Mouse (Mus musculus) CH12.LX (cell line): ENCODE measurements at regions not wholly inside any gene's neighbourhood (a gene's known extent, or its start where the extent isn't known, plus 50 kb on each side); places are given as distances from the start of the nearest gene placed in this dataset.

Source experiments
- DNase-seq: peaks from one replicate; pipeline ENCODE4 v3.0.0-alpha.2; 2013; ENCODE audit errors: extremely low read depth
- H3K27ac ChIP-seq: 2 replicates; pipeline ENCODE4 v1.5.1; 2012; ENCODE audit warnings: low read depth, mild to moderate bottlenecking, control low read depth, moderate library complexity; ENCODE audit not compliant: insufficient read depth
- H3K27me3 ChIP-seq: replicated peaks from 2 replicates; pipeline ENCODE3; 2012; ENCODE audit warnings: inconsistent platforms
- H3K36me3 ChIP-seq, 2 experiments: replicated peaks in 1 of 2; 2 replicates each; pipeline versions ENCODE3 to v1.6.1; 2012; ENCODE audit warnings: inconsistent platforms in 1 of 2, low read length in 1 of 2, mild to moderate bottlenecking in 1 of 2, mixed read lengths in 1 of 2, moderate library complexity in 1 of 2; ENCODE audit not compliant: control insufficient read depth in 1 of 2, insufficient read depth in 1 of 2
- H3K4me1 ChIP-seq, 2 experiments: 2 replicates each; pipeline ENCODE4 v1.6.1; 2012; ENCODE audit warnings: inconsistent platforms in 1 of 2, moderate library complexity in 1 of 2; ENCODE audit not compliant: insufficient read depth in 2 of 2, control insufficient read depth in 1 of 2
- H3K4me2 ChIP-seq: 2 replicates; pipeline ENCODE4 v1.6.1; 2012; ENCODE audit warnings: low read depth, mild to moderate bottlenecking, control low read depth; ENCODE audit not compliant: poor library complexity, insufficient read depth, severe bottlenecking
- H3K4me3 ChIP-seq, 3 experiments: fragments of 150-350 bp in 1 of 3; sonication (generic) in 1 of 3; replicated peaks in 1 of 3; 2 replicates each; pipeline versions ENCODE3 to v1.5.1; 2011 to 2012; ENCODE audit warnings: low read depth in 2 of 3, low read length in 2 of 3, mild to moderate bottlenecking in 2 of 3, moderate library complexity in 2 of 3, control low read depth in 1 of 3, improper control_type of control experiment in 1 of 3, inconsistent platforms in 1 of 3, mixed read lengths in 1 of 3; ENCODE audit not compliant: poor library complexity in 1 of 3
- H3K79me2 ChIP-seq: replicated peaks from 2 replicates; pipeline ENCODE4 v1.6.1; 2012; ENCODE audit warnings: mild to moderate bottlenecking, moderate library complexity; ENCODE audit not compliant: control insufficient read depth, poor library complexity, insufficient read depth, severe bottlenecking; ENCODE audit errors: extremely low read depth
- H3K9ac ChIP-seq: 2 replicates; pipeline ENCODE4 v1.6.1; 2012; ENCODE audit warnings: low read depth, mild to moderate bottlenecking, control low read depth, moderate library complexity; ENCODE audit not compliant: insufficient read depth
- H3K9me3 ChIP-seq: replicated peaks from 2 replicates; pipeline ENCODE3; 2012; ENCODE audit warnings: low read length, inconsistent platforms, mixed read lengths
- CHD1 ChIP-seq: IDR thresholded peaks from 2 replicates; pipeline ENCODE4 v1.6.1; 2012; ENCODE audit warnings: low read depth, low read length, improper control_type of control experiment, inconsistent platforms
- CTCF ChIP-seq, 2 experiments: IDR thresholded peaks in 1 of 2; conservative IDR thresholded peaks in 1 of 2; 2 replicates each; pipeline ENCODE4 v1.5.1; 2011 to 2012; ENCODE audit warnings: low read depth in 2 of 2, low read length in 2 of 2, improper control_type of control experiment in 1 of 2, inconsistent platforms in 1 of 2, mild to moderate bottlenecking in 1 of 2, moderate library complexity in 1 of 2
- EP300 ChIP-seq: IDR thresholded peaks from 2 replicates; pipeline ENCODE4 v1.6.1; 2011; ENCODE audit warnings: low read length, improper control_type of control experiment
- ETS1 ChIP-seq: conservative IDR thresholded peaks from 2 replicates; pipeline ENCODE4 v1.6.1; 2012; ENCODE audit warnings: low read depth, mild to moderate bottlenecking, inconsistent platforms, low read length, improper control_type of control experiment, moderate library complexity
- GABPA ChIP-seq: IDR thresholded peaks from 2 replicates; pipeline ENCODE4 v1.6.1; 2012; ENCODE audit warnings: low read depth, low read length, improper control_type of control experiment, inconsistent platforms; ENCODE audit not compliant: insufficient replicate concordance
- IRF4 ChIP-seq: IDR thresholded peaks from 2 replicates; pipeline ENCODE4 v1.6.1; 2014; ENCODE audit warnings: low read depth, mild to moderate bottlenecking, inconsistent platforms, low read length, improper control_type of control experiment
- JUN ChIP-seq: IDR thresholded peaks from 2 replicates; pipeline ENCODE4 v1.6.1; 2011; ENCODE audit warnings: low read depth, mild to moderate bottlenecking, low read length, improper control_type of control experiment, moderate library complexity; ENCODE audit not compliant: insufficient read depth
- KAT2A ChIP-seq: IDR thresholded peaks from 2 replicates; pipeline ENCODE4 v1.6.1; 2012; ENCODE audit warnings: low read length, improper control_type of control experiment, inconsistent platforms; ENCODE audit not compliant: insufficient replicate concordance
- MAFK ChIP-seq: IDR thresholded peaks from 2 replicates; pipeline ENCODE4 v1.6.1; 2011; ENCODE audit warnings: low read length, improper control_type of control experiment; ENCODE audit not compliant: insufficient replicate concordance
- MAX ChIP-seq: IDR thresholded peaks from 2 replicates; pipeline ENCODE4 v1.6.1; 2011; ENCODE audit warnings: low read length, improper control_type of control experiment
- MAZ ChIP-seq: IDR thresholded peaks from 2 replicates; pipeline ENCODE4 v1.6.1; 2012; ENCODE audit warnings: low read depth, mild to moderate bottlenecking, inconsistent platforms, low read length, improper control_type of control experiment, moderate library complexity
- MEF2A ChIP-seq: IDR thresholded peaks from 2 replicates; pipeline ENCODE4 v1.6.1; 2014; ENCODE audit warnings: low read depth, mild to moderate bottlenecking, inconsistent platforms, low read length, improper control_type of control experiment, borderline replicate concordance
- MXI1 ChIP-seq: IDR thresholded peaks from 2 replicates; pipeline ENCODE4 v1.6.1; 2011; ENCODE audit warnings: mild to moderate bottlenecking, low read depth, low read length, improper control_type of control experiment
- POLR2A ChIP-seq: IDR thresholded peaks from 2 replicates; pipeline ENCODE4 v1.6.1; 2011; ENCODE audit warnings: low read depth, mild to moderate bottlenecking, improper control_type of control experiment, low read length
- RAD21 ChIP-seq: IDR thresholded peaks from 2 replicates; pipeline ENCODE4 v1.6.1; 2011; ENCODE audit warnings: low read depth, mild to moderate bottlenecking, low read length, improper control_type of control experiment, moderate library complexity
- RCOR1 ChIP-seq: conservative IDR thresholded peaks from 2 replicates; pipeline ENCODE4 v1.6.1; 2012; ENCODE audit warnings: low read depth, mild to moderate bottlenecking, inconsistent platforms, low read length, improper control_type of control experiment
- SMC3 ChIP-seq: IDR thresholded peaks from 2 replicates; pipeline ENCODE4 v1.6.1; 2011; ENCODE audit warnings: low read depth, low read length, improper control_type of control experiment
- TCF12 ChIP-seq: IDR thresholded peaks from 2 replicates; pipeline ENCODE4 v1.6.1; 2014; ENCODE audit warnings: low read depth, mild to moderate bottlenecking, inconsistent platforms, low read length, improper control_type of control experiment
- UBTF ChIP-seq: IDR thresholded peaks from 2 replicates; pipeline ENCODE4 v1.6.1; 2012; ENCODE audit warnings: low read depth, mild to moderate bottlenecking, inconsistent platforms, low read length, improper control_type of control experiment, moderate library complexity
- ZC3H11A ChIP-seq: IDR thresholded peaks from 2 replicates; pipeline ENCODE4 v1.6.1; 2012; ENCODE audit warnings: low read depth, mild to moderate bottlenecking, inconsistent platforms, low read length, improper control_type of control experiment
- dilution Hi-C: fragments of 300-500 bp; cut with MboI; formaldehyde crosslinking; loops from 2 replicates; pipeline ENCODE4 v1.14.3; 2020; ENCODE audit warnings: low sequenced_read_pairs; ENCODE audit not compliant: extremely low pct_unique_long_range_greater_than_20kb, extremely low pct_ligation_motif_present
- in situ Hi-C: fragments of 300-500 bp; cut with MboI; formaldehyde crosslinking; loops from 3 replicates; pipeline ENCODE4 v1.14.3; 2019; ENCODE audit warnings: low sequenced_read_pairs, low pct_ligation_motif_present, low pct_unique_long_range_greater_than_20kb, mixed read lengths

DNA sequence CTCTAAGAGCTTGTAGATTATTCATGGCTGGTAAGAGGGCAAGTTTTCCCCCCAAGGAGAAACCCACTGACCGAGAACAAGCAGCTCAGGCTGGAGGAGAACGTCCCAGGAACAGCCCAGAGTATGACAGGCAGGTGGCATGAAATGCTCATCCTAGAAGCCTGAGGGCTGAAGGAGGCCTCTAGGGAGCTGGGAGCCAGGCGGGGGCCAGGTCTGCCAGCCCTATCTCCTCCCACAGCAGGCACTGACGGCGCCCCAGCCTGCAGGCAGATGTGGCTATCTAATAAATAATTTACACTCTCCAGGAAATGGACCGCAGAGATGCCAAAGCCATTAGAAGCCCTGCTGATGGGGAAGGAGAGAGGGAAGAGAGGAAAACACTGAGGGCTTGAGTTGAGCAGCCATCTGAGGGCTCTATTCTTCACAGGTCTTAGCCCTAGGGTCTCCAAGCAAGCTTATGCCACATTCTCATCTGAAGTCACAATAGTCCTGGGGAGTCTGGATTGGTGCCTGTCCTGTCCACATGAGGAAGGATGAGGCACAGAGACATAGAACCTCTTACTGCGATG lies 176.1 kb downstream of the Mycn start:
- no peak for DNase-seq
- H3K79me2 ChIP-seq, result no peaks in the 10 kb centered on the region
- dilution Hi-C loops (no loop called here), in situ Hi-C loops (no loop called here)
- H3K9me3 ChIP-seq, result peaks cover 1% of the 10 kb centered on the region
- H3K4me1 ChIP-seq, result no peaks in the 10 kb centered on the region
- no peak overlapping the region for H3K4me2 ChIP-seq
- H3K27me3 ChIP-seq, result no peaks in the 10 kb centered on the region
- H3K9ac ChIP-seq, result no peak overlapping the region
- TF ChIP-seq CHD1, result no peak
- TF ChIP-seq MAX, result no peak
- H3K27ac ChIP-seq, result no peak overlapping the region
- H3K36me3 ChIP-seq, result no peaks in the 10 kb centered on the region
- no peak overlapping the region for H3K4me3 ChIP-seq

DNA sequence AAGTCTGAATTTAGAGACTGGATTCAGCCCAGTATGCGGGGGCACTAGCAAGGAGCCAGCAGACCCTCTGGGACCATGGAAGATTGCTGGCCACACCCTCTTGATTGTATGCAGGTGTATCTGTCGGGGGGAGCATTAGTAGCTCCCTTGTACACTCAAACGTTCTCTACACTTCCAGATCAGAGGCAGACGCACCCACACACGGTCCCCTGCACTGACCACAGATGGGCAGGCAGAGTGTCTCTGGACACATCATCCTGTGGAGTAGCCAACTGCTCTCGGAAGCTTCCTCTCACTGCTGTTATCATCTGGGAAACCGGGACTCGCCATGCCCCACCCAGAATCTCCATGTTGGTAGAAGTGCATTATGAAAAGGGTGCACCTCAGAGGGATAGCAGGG lies 176.7 kb downstream of the Mycn start:
- Histone ChIP-seq H3K36me3 (no peaks in the 10 kb centered on the region), H3K4me1 (no peaks in the 10 kb centered on the region), H3K9me3 (peaks cover 5% of the 10 kb centered on the region), H3K27ac (no peak overlapping the region), H3K4me2 (no peak overlapping the region), H3K79me2 (no peaks in the 10 kb centered on the region), H3K27me3 (no peaks in the 10 kb centered on the region), H3K4me3 (no peak overlapping the region), H3K9ac (no peak overlapping the region)
- dilution Hi-C loops (no loop called here), in situ Hi-C loops (no loop called here)
- DNase-seq, result no peak
- TF ChIP-seq RAD21 (no peak), JUN (no peak), POLR2A (no peak), CHD1 (no peak), KAT2A (no peak)

DNA sequence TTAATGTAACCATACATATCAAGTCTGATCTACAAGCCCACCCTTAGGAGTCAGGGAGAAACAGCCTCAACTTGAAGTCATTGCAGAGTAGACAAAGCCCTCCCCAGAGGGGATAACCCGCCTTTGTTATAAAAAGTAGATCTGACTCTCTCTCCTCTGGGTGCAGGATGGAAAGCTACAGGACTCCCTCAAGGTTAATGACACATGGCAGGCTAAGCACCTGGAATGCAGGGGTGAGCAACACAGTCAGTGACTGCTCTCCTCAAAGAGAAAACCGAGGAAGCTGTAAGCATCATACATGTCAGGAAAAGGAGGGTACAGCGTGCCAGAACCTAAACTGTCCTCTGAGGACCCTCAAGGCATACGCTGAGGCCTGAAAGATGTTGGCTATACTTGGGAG lies 177.1 kb downstream of the Mycn start:
- TF ChIP-seq TCF12, result no peak
- TF ChIP-seq RCOR1, result no peak
- TF ChIP-seq ZC3H11A, result no peak
- TF ChIP-seq GABPA, result no peak
- TF ChIP-seq EP300, result no peak
- no peak for TF ChIP-seq IRF4
- TF ChIP-seq CTCF (conservative IDR thresholded peaks at IDR 0.05 in 1 of 2, IDR thresholded peaks at IDR 0.05 in 1 of 2; ENCODE audit: low read depth in 2 of 2, low read length in 2 of 2), result no peak
- TF ChIP-seq MEF2A, result no peak
- TF ChIP-seq POLR2A, result no peak
- TF ChIP-seq MAFK, result no peak
- TF ChIP-seq MAX, result no peak
- TF ChIP-seq ETS1, result no peak
- TF ChIP-seq UBTF, result no peak
- TF ChIP-seq MAZ, result no peak
- TF ChIP-seq MXI1, result no peak
- no peak for TF ChIP-seq SMC3
- in situ Hi-C loops (no loop called here), dilution Hi-C loops (no loop called here)
- no peaks in the 10 kb centered on the region for H3K36me3 ChIP-seq
- no peak overlapping the region for H3K4me3 ChIP-seq
- no peaks in the 10 kb centered on the region for H3K4me1 ChIP-seq
- DNase-seq, result no peak
- H3K79me2 ChIP-seq, result no peaks in the 10 kb centered on the region
- H3K4me2 ChIP-seq, result no peak overlapping the region
- no peaks in the 10 kb centered on the region for H3K27me3 ChIP-seq
- no peak overlapping the region for H3K27ac ChIP-seq
- peaks cover 5% of the 10 kb centered on the region for H3K9me3 ChIP-seq
- H3K9ac ChIP-seq, result no peak overlapping the region
